Mouse (Mus musculus): ENCODE data around the gene Ghrl. TPM values are rescaled to one million over a fixed set of nuclear protein-coding genes. Genes with fewer than 3 reads are reported as not detected.

Ghrl gene
- polyA plus RNA-seq (2014; fragmentation: Illumina TruSeq; extraction: RNeasy Lipid Tissue Mini Kit (QIAGEN cat#74804); ENCODE audit: low read depth, low replicate concordance): 0.84 TPM

DNA sequence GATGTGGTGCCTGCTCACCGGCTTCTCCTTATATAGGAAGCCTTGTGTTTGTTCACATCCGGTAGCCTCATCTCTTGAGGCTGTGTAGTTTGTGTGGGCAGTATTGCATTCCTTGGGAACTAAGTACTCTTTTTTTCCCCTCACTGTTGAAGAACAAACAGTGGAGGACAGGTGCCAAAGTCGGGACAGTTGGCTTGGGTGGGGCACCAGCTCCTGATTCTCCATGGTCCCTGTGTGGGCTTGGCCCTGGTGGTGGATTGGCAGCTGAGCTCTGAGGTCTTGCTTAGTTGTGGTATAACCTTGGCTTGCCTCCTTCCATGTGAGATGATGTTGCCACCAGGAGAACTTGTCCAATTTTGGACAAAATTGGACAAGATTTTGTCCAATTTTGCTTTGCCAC, at the start of gene Ghrl:
TSS of gene Ghrl (minus strand) at position 3 of the 400 bp plus-strand sequence.

DNA sequence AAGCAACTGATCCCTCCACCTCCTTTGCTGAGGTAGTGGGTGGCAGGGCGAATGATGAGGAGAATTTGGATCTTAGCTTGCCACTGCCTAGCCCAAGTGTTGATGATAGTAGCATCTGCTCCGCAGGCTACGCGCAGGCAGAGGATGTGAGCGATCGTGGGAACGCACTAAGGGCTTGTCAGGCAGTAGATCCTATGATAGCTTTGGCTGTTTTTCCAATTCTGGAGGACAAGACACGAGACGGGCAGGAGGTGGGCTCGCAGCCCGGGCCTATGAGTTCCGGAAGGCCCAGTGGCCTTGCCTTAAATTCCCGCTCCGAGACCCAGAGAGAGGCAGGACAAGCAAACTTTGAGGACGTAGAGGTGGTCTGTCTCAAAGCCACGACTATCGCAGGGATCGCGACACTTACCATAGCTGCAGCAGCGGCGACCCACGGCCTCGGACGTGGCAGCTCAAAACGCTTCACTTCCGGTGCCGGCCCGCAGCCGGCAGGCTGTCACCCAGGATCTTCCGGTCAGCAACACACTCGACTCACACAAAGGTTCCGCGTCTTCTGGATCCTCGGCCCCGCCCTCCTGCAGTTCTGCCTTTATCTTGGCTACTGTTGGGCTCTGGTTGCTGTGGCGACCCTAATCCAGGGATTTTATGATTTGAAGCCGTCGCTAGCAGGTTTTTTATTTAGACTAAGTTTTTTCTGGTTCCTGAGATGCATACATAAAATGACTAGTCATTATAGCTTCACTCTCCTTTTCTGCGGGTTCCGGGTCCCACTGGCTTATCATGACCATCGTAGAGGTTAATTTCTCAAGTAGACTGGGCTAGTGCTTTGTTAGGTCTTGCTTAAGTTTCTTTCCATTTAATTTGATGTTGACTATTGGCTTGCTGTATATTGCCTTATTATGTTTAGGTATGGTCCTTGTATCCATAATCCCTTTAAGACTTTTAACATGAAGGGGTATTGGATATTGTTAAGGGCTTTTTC, 20.8 kb upstream of the Ghrl start, which contains the start of gene Sec13:
TSS of gene Sec13 (minus strand) at position 508 of the 982 bp plus-strand sequence.

DNA sequence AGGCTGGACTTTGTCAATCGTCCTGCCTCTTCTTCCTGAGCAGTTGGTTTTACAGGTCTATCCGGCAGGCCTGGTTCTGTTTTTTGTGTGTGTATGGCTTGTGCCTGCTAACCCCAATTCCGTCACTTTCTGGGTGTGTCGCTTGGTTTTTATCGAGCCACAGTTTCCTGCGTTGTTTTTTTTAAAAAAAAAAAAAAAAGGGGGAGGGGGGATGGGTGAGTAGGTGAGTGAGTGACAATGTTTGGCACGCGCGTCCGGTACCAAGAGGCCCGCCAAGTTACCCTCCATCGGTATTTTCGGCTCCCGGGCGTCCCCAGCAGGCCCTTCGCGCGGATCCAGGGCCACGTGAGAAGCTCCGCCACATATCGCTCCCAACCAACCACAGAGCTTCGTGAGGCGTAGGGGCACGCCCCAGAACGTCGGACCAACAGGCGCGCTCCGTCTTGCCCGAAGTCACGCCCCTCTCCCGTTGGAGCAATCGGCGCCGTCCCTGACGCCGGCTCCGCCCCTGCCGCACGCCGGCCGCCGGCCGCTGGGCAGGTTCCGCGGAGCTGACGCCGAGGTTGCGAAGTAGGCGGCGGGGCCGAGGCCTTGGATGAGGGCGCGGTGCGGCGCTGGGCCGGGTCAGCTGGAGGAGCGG, 23.0 kb downstream of the Ghrl start, which contains the start of gene Tatdn2:
TSS of gene Tatdn2 (plus strand) at position 469 of the 640 bp plus-strand sequence.

Other genes starting within 250 kb of the Ghrl start
- 9.2 TPM for gene Il17rc, start 248.5 kb downstream of the Ghrl start, polyA plus RNA-seq (2014; fragmentation: Illumina TruSeq; extraction: RNeasy Lipid Tissue Mini Kit (QIAGEN cat#74804); ENCODE audit: low read depth, low replicate concordance)
- gene Creld1, start 236.6 kb downstream of the Ghrl start, polyA plus RNA-seq (2014; fragmentation: Illumina TruSeq; extraction: RNeasy Lipid Tissue Mini Kit (QIAGEN cat#74804); ENCODE audit: low read depth, low replicate concordance): 37.7 TPM
- not detected for gene Prrt3, start 217.9 kb downstream of the Ghrl start, polyA plus RNA-seq (2014; fragmentation: Illumina TruSeq; extraction: RNeasy Lipid Tissue Mini Kit (QIAGEN cat#74804); ENCODE audit: low read depth, low replicate concordance)
- gene Emc3, start 188.2 kb downstream of the Ghrl start, polyA plus RNA-seq (2014; fragmentation: Illumina TruSeq; extraction: RNeasy Lipid Tissue Mini Kit (QIAGEN cat#74804); ENCODE audit: low read depth, low replicate concordance): 70.3 TPM
- gene Fancd2, start 188.2 kb downstream of the Ghrl start, polyA plus RNA-seq (2014; fragmentation: Illumina TruSeq; extraction: RNeasy Lipid Tissue Mini Kit (QIAGEN cat#74804); ENCODE audit: low read depth, low replicate concordance): 0.08 TPM
- not detected for gene Fancd2os, start 119.2 kb downstream of the Ghrl start, polyA plus RNA-seq (2014; fragmentation: Illumina TruSeq; extraction: RNeasy Lipid Tissue Mini Kit (QIAGEN cat#74804); ENCODE audit: low read depth, low replicate concordance)
- gene Brk1, start 115.1 kb downstream of the Ghrl start, polyA plus RNA-seq (2014; fragmentation: Illumina TruSeq; extraction: RNeasy Lipid Tissue Mini Kit (QIAGEN cat#74804); ENCODE audit: low read depth, low replicate concordance): 102 TPM
- 9.6 TPM for gene Vhl, start 95.9 kb downstream of the Ghrl start, polyA plus RNA-seq (2014; fragmentation: Illumina TruSeq; extraction: RNeasy Lipid Tissue Mini Kit (QIAGEN cat#74804); ENCODE audit: low read depth, low replicate concordance)
- gene Irak2, start 81.4 kb downstream of the Ghrl start, polyA plus RNA-seq (2014; fragmentation: Illumina TruSeq; extraction: RNeasy Lipid Tissue Mini Kit (QIAGEN cat#74804); ENCODE audit: low read depth, low replicate concordance): 9.3 TPM
- gene Tatdn2, start 22.8 kb downstream of the Ghrl start, polyA plus RNA-seq (2014; fragmentation: Illumina TruSeq; extraction: RNeasy Lipid Tissue Mini Kit (QIAGEN cat#74804); ENCODE audit: low read depth, low replicate concordance): 41.5 TPM
- gene Sec13, start 20.9 kb upstream of the Ghrl start, polyA plus RNA-seq (2014; fragmentation: Illumina TruSeq; extraction: RNeasy Lipid Tissue Mini Kit (QIAGEN cat#74804); ENCODE audit: low read depth, low replicate concordance): 93.8 TPM

All from heart, adult 10 weeks (tissue).